Mouse (Mus musculus) myocyte (in vitro differentiated cells): ENCODE data around the gene Lsm10.

Experiments used
- CEBPB ChIP-seq: IDR thresholded peaks from 2 replicates; pipeline ENCODE4 v1.6.1; 2011; ENCODE audit warnings: mild to moderate bottlenecking, moderate library complexity; ENCODE audit not compliant: poor library complexity, insufficient read depth, severe bottlenecking
- E2F4 ChIP-seq: IDR thresholded peaks from one replicate; pipeline ENCODE4 v1.6.1; 2011; ENCODE audit warnings: mild to moderate bottlenecking, control low read depth, moderate library complexity; ENCODE audit not compliant: insufficient read depth
- MAX ChIP-seq: IDR thresholded peaks from one replicate; pipeline ENCODE4 v1.6.1; 2011; ENCODE audit warnings: low read depth, mild to moderate bottlenecking, control low read depth
- MYOD1 ChIP-seq, 3 experiments: IDR thresholded peaks; one replicate each; pipeline ENCODE4 v1.6.1; 2011; ENCODE audit warnings: control low read depth in 2 of 3, low read depth in 2 of 3, mild to moderate bottlenecking in 2 of 3, moderate library complexity in 1 of 3; ENCODE audit not compliant: insufficient read length in 2 of 3, control insufficient read depth in 1 of 3
- MYOG ChIP-seq, 3 experiments: IDR thresholded peaks; one replicate each; pipeline ENCODE4 v1.6.1; 2011; ENCODE audit warnings: control low read depth in 2 of 3, low read depth in 2 of 3, mild to moderate bottlenecking in 2 of 3; ENCODE audit not compliant: insufficient read length in 2 of 3, control insufficient read depth in 1 of 3, insufficient read depth in 1 of 3
- POLR2A ChIP-seq: IDR thresholded peaks from one replicate; pipeline ENCODE4 v1.6.1; 2011; ENCODE audit warnings: low read depth, mild to moderate bottlenecking, control low read depth, moderate library complexity; ENCODE audit not compliant: insufficient read length
- POLR2AphosphoS2 ChIP-seq: IDR thresholded peaks from one replicate; pipeline ENCODE4 v1.6.1; 2011; ENCODE audit warnings: low read depth, control low read depth; ENCODE audit not compliant: insufficient read length
- REST ChIP-seq: IDR thresholded peaks from one replicate; pipeline ENCODE4 v1.6.1; 2011; ENCODE audit warnings: mild to moderate bottlenecking, control low read depth, moderate library complexity; ENCODE audit not compliant: insufficient read depth, insufficient read length
- SRF ChIP-seq: IDR thresholded peaks from one replicate; pipeline ENCODE4 v1.6.1; 2011; ENCODE audit warnings: low read depth; ENCODE audit not compliant: control insufficient read depth, insufficient read length
- TCF12 ChIP-seq: IDR thresholded peaks from one replicate; pipeline ENCODE4 v1.6.1; 2011; ENCODE audit warnings: mild to moderate bottlenecking, control low read depth; ENCODE audit not compliant: poor library complexity, insufficient read depth, severe bottlenecking
- TCF3 ChIP-seq: IDR thresholded peaks from one replicate; pipeline ENCODE4 v1.6.1; 2011; ENCODE audit warnings: low read depth, control low read depth; ENCODE audit not compliant: insufficient read length
- USF1 ChIP-seq: IDR thresholded peaks from one replicate; pipeline ENCODE4 v1.6.1; 2011; ENCODE audit warnings: low read depth, mild to moderate bottlenecking, control low read depth, moderate library complexity

- TF ChIP-seq MYOD1 (IDR thresholded peaks at IDR 0.05; ENCODE audit: control insufficient read depth in 1 of 3, insufficient read length in 2 of 3, low read depth in 2 of 3) (no peak), POLR2A (no peak), REST (no peak), CEBPB (no peak), MYOG (IDR thresholded peaks at IDR 0.05; ENCODE audit: control insufficient read depth in 1 of 3, insufficient read depth in 1 of 3, insufficient read length in 2 of 3, low read depth in 2 of 3) (no peak), USF1 (no peak), E2F4 (no peak), TCF3 (no peak), POLR2AphosphoS2 (peak; percentile 11), TCF12 (no peak), MAX (no peak), SRF (no peak)
Observed at GRCm38 (mm10) chr4:126057207-126058133, 39.0 kb upstream of the Lsm10 start.
